Mouse (Mus musculus): ENCODE results near the gene Ttpal.
"Not testable (repeated sequence)": the region's sequence is repeated elsewhere in the genome, so short reads cannot be mapped to it uniquely, and the experiment has no call there.

Gene Ttpal

GRCm38 (mm10) chr2:163634211-163634610, 32.1 kb downstream of the Ttpal start:
- DNase-seq, result no peak

- DNase-seq, result no peak
These were observed 33.9 kb downstream of the Ttpal start for GRCm38 (mm10) chr2:163636057-163636456.

GRCm38 (mm10) chr2:163637655-163638266, 35.6 kb downstream of the Ttpal start:
- DNase-seq, result no peak

- no peak for DNase-seq
These were observed 38.4 kb downstream of the Ttpal start for GRCm38 (mm10) chr2:163640493-163640892.

- no peak for DNase-seq
These were observed 39.6 kb downstream of the Ttpal start for GRCm38 (mm10) chr2:163641681-163642080.

GRCm38 (mm10) chr2:163642685-163643575, 40.8 kb downstream of the Ttpal start:
- peak; percentile 69 for DNase-seq

GRCm38 (mm10) chr2:163643576-163643971, 41.5 kb downstream of the Ttpal start:
- no peak for DNase-seq

- no peak for DNase-seq
These were observed 41.9 kb downstream of the Ttpal start for GRCm38 (mm10) chr2:163644047-163644446.

GRCm38 (mm10) chr2:163644575-163645385, 42.7 kb downstream of the Ttpal start, which contains the start of gene Serinc3:
Gene Serinc3 (minus strand): TSS chr2:163645131.
- DNase-seq, result peak; percentile 100

- no peak for DNase-seq
These were observed 43.8 kb downstream of the Ttpal start for GRCm38 (mm10) chr2:163645700-163646460.

GRCm38 (mm10) chr2:163646461-163647080, 44.5 kb downstream of the Ttpal start:
- DNase-seq, result no peak

GRCm38 (mm10) chr2:163655699-163656098, 53.6 kb downstream of the Ttpal start:
- not testable (repeated sequence) for DNase-seq

- DNase-seq, result no peak
These were observed 55.4 kb downstream of the Ttpal start for GRCm38 (mm10) chr2:163657486-163657885.

- peak; percentile 91 for DNase-seq
These were observed 56.1 kb downstream of the Ttpal start, which contains the start of gene Pkig for GRCm38 (mm10) chr2:163657975-163658886. Gene Pkig (plus strand): TSS chr2:163658386.

- peak; percentile 53 for DNase-seq
These were observed 56.8 kb downstream of the Ttpal start for GRCm38 (mm10) chr2:163658941-163659340.

GRCm38 (mm10) chr2:163659431-163659830, 57.3 kb downstream of the Ttpal start:
- no peak for DNase-seq

- DNase-seq, result no peak
These were observed 58.1 kb downstream of the Ttpal start for GRCm38 (mm10) chr2:163660103-163660701.

GRCm38 (mm10) chr2:163661371-163661850, 59.3 kb downstream of the Ttpal start:
- DNase-seq, result no peak

- DNase-seq, result no peak
These were observed 60.0 kb downstream of the Ttpal start for GRCm38 (mm10) chr2:163662076-163662475.

GRCm38 (mm10) chr2:163662698-163663221, 60.6 kb downstream of the Ttpal start:
- no peak for DNase-seq
